Mouse (Mus musculus) myocyte (in vitro differentiated cells): ENCODE measurements around the gene Homer3.

Source experiments
- MAX ChIP-seq: IDR thresholded peaks from one replicate; pipeline ENCODE4 v1.6.1; 2011; ENCODE audit warnings: low read depth, mild to moderate bottlenecking, control low read depth
- POLR2AphosphoS2 ChIP-seq: IDR thresholded peaks from one replicate; pipeline ENCODE4 v1.6.1; 2011; ENCODE audit warnings: low read depth, control low read depth; ENCODE audit not compliant: insufficient read length
- TCF12 ChIP-seq: IDR thresholded peaks from one replicate; pipeline ENCODE4 v1.6.1; 2011; ENCODE audit warnings: mild to moderate bottlenecking, control low read depth; ENCODE audit not compliant: poor library complexity, insufficient read depth, severe bottlenecking
- USF1 ChIP-seq: IDR thresholded peaks from one replicate; pipeline ENCODE4 v1.6.1; 2011; ENCODE audit warnings: low read depth, mild to moderate bottlenecking, control low read depth, moderate library complexity

DNA sequence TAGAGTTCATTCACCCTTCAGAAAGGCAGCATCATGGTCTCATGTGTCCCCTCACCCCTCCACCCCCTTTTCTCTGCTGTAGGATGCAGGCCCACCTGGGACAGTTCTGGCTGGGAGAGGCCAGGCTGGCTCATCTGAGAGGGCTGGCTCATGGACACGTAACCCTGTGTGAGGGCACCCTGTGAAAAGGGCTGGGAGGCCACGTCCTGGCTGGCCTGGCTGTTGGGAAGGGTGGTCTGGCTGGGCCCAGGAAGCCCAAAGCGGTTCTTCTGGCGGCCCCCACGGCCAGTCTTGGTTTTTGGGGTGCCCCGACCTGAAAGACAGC is 50.2 kb downstream of the Homer3 start:
- TF ChIP-seq MAX (no peak), POLR2AphosphoS2 (peak; percentile 16), TCF12 (no peak), USF1 (no peak)
